Mouse (Mus musculus): Measurements from ENCODE around the gene Aldh3b1.
"Not testable (repeated sequence)": the region's sequence is repeated elsewhere in the genome, so short reads cannot be mapped to it uniquely, and the experiment has no call there.

Gene Aldh3b1

DNA sequence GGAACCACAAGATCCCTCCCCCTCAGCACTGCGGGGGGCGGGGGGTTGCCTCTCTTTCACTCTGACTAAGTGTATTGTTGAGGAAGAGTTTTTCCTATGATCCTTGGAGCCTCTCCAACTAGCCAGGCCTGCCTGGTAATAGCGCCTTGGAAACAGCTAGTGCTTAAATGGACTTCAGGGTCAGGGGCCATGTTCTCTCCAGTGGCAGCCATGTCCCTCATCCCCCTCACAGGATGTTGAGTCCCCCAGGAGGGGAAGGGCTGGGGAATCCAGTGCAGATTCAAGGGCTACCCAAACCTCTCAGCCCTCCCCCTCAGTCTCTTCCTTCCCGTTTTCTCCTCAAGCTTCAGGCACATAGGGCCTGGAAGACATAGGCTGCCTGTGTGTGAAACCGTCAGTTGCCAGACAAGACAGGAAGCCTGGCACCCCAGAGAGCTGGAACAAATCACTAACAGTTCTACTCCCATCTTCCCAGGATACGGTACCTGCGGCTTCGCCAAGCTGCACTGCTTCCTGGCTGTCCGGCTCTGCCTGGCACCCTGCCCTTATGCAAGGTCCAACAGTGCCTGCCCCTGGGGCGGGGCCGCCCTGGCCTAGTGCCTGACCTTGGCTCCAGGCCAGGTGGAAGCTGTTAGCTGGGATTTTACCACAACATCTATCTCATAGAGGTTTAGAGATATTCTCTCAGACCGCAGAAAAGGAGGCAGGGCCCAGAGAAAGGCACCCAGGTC, at the start of gene Aldh3b1:
Aldh3b1 (minus strand) TSS at position 598 of the 731 bp plus-strand sequence.
- no peak for DNase-seq (ENCODE audit: low spot score in 2 of 2)

DNA sequence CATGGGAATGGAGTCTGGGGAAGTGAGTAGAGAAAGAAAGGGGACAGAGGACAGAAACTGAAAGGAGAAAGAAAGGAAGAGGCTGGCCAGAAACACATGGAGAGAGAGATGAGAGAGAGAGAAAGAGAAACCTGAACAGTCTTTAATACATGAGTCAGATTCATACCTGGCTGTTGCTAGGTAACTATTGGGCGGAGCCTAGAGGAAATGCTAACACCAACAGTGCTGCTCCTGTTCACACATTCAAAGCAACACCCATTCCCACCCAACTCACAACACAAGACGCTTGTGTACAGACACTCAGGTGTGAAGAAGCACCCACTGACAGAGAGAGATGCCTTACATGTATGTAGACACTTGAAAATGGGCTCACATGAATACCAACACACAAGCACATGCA, 46.3 kb upstream of the Aldh3b1 start:
- DNase-seq (ENCODE audit: low spot score in 2 of 2), result no peak

DNA sequence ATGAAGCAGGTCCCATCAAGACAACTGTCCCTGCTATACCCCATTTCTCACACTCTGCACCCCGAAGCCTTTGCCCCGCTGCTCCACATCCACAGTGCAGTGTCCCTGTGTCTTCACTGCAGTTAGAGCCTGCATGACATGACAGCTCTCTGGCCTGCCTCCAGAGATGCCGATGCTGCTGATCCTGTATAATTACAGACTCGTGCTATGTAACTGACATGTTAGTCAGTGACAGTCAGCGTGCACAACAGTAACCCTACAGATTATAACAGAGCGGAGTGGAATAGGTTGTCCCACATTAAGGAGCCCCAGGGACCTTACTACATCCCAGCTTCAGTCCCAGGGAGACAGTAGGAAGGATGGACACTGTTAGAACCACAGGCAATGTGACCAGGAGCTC, 45.0 kb upstream of the Aldh3b1 start:
- DNase-seq (ENCODE audit: low spot score in 2 of 2), result not testable (repeated sequence)

DNA sequence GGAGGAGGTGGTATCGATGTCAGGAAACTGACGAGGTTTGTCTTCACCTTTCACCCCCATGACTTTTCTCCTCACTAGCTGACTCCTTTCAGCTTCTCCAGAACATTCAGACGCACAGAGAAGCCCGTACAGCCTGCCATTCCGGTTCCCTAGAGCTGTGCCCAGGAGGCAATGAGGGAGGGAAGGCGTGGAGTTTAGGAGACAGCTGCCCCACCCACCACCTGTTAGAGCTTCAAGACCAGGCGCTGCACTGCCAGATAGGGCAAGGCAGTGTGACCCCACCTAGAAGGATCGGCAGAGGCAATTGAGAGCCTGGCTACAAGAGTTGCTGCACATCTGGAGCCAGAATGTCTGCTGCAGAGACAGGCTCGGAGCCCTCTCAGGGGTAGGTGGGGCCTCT, 42.6 kb upstream of the Aldh3b1 start, which contains the start of gene Aldh3b2:
Aldh3b2 (plus strand) TSS at position 100 of the 400 bp plus-strand sequence.
- no peak for DNase-seq (ENCODE audit: low spot score in 2 of 2)

DNA sequence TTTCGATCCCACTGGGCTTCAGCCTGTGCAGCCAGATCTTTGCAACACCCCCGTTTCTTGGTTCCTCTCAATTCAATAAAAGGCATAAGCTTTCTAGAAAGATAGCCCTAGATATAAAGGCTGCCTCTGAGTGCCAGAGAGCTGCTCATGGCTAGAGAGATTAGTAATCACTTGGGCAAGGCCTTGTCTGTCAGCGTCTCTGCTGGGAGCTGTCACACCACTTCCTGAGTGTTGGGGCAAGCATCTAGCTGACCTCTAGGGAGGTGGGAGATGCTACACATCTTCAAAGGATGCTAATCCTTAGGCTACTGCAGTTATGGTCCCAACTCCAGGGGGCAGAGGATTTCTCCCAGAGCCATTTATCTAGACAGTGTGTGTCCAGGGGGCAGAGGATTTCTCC, 37.6 kb upstream of the Aldh3b1 start:
- DNase-seq (ENCODE audit: low spot score in 2 of 2), result no peak

DNA sequence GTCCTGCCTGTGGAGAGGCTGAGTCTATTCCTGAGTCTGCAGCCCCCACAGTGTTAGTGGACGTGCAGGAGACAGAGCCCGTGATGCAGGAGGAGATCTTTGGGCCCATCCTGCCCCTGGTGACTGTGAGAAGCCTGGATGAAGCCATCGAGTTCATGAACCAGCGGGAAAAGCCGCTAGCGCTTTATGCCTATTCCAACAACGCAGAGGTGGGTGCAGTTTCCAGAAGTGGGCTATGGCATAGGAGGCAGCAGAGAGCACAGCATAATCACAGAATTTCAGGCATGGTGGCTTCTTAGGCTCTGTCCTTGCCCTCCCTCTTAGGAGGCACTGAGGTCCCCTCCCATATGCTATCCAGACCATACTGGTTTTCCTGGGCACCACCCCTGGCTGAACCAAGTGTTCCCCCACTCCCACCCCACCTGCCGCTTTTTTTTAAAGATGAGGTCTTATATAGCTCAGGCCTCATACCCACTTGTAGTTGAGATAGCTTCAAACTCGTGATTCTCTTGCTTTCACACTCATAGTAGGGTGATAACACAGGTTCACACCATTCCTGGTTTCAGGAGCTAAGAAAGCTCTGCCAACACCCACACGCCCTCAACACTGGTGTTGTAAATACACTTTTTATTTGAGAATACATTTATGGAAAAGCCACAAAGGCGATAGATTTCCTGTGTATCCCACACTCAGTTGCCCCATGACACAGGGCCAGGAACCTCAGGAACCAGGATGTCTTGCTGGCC, 36.9 kb upstream of the Aldh3b1 start:
- DNase-seq (ENCODE audit: low spot score in 2 of 2), result no peak

DNA sequence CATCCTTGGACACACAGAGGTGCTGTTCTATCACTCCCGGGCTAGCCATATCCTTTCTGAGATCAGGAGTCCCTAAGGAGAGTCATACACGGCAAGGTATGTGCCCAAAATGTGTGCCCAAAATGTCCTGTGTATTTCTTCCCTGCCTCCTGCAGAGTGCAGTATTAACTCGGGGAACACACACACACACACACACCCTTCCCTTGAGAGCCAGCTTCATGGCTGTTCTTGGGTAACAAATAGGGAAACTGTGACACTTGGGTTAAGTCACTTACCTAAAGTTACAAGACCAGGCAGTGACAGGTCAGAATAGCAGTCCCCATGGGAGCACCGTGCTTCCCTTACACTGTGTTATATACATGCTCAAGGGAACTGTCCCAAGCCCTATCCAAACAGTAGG, 34.4 kb upstream of the Aldh3b1 start:
- DNase-seq (ENCODE audit: low spot score in 2 of 2), result no peak

DNA sequence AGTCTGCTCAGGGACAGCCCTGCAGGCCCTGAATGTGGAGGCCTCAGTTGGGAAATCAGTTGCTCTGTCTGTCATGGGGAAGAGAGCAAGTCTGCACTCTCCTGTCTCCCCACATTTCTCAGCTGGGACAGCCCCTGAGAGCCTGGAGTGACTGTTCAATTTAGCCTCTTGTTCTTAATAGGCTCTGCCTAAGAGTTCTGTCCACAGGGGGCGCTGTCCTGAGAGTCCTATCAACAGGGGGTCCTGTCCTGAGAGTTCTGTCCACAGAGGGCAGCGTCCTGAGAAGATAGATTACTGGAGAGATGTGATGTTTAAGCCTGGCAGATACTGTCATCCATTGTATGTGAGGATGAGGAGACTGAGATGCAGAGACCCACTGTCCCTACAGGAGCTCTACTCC, 32.9 kb upstream of the Aldh3b1 start:
- peak in 1 of 2 experiments; percentile 28 for DNase-seq (ENCODE audit: low spot score in 2 of 2)

DNA sequence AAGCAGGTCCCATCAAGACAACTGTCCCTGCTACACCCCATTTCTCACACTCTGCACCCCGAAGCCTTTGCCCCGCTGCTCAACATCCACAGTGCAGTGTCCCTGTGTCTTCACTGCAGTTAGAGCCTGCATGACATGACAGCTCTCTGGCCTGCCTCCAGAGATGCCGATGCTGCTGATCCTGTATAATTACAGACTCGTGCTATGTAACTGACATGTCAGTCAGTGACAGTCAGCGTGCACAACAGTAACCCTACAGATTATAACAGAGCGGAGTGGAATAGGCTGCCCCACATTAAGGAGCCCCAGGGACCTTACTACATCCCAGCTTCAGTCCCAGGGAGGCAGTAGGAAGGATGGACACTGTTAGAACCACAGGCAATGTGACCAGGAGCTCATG, 32.2 kb upstream of the Aldh3b1 start:
- not testable (repeated sequence) for DNase-seq (ENCODE audit: low spot score in 2 of 2)

DNA sequence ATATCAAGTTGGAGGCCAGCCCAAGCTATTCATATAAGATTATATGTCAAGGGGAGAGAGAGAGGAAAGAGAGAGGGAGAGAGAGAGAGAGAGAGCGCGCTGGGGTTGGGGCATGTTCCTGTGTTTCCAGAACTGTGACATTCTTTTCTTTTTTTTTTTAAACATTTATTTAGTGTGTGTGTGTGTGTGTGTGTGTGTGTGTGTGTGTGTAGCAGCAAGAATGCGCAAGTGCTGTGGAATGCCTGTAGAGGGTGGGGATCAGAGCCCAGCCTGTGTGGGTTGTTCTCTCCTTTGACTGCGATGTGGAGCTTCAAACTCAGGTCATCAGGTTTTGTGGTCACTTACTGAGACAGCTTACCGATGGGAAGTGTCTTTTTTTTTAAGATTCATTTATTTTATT, 30.6 kb upstream of the Aldh3b1 start:
- DNase-seq (ENCODE audit: low spot score in 2 of 2), result no peak

DNA sequence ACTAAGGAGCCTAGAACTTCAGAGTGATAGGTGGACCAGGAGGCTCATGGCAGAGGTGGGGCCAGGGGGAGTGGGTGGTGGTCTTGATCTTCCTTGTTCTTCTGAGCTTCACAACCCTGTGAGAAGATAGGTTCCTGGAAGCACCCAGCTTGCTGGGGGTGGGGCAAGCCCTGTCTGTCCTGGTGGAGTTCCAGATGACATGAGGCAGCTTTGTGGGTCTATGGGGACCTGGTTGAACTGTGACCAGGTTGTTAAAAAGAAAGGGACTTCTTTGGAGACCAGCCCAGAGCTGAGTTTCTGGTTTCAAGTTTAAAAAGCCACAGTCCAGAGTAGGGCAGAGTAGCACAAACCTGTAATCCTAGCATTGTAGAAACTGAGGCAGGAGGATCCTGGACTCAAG, 29.4 kb upstream of the Aldh3b1 start:
- DNase-seq (ENCODE audit: low spot score in 2 of 2), result no peak

DNA sequence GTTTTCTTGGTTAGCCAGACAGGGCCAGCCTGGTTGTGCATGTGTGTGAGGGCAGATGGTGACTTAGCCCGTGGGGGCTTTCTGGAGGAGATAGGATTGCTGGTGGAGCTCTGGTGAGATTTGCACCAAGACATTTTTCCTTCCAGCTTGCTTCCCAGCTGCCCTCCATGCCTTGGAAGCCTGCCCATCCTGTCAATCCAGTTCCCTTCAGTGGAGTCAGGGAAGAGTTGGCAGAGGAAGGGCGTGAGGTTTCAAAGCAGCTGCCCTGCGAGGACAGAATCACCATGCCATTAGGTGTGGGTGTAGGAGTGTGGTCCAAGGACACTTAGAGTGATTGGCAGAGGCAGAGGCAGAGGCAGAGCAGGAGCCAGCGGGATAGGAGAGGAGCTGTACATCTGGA, 28.9 kb upstream of the Aldh3b1 start, which contains the start of gene Aldh3b3:
Aldh3b3 (plus strand) TSS at position 176 of the 400 bp plus-strand sequence.
- DNase-seq (ENCODE audit: low spot score in 2 of 2), result no peak

DNA sequence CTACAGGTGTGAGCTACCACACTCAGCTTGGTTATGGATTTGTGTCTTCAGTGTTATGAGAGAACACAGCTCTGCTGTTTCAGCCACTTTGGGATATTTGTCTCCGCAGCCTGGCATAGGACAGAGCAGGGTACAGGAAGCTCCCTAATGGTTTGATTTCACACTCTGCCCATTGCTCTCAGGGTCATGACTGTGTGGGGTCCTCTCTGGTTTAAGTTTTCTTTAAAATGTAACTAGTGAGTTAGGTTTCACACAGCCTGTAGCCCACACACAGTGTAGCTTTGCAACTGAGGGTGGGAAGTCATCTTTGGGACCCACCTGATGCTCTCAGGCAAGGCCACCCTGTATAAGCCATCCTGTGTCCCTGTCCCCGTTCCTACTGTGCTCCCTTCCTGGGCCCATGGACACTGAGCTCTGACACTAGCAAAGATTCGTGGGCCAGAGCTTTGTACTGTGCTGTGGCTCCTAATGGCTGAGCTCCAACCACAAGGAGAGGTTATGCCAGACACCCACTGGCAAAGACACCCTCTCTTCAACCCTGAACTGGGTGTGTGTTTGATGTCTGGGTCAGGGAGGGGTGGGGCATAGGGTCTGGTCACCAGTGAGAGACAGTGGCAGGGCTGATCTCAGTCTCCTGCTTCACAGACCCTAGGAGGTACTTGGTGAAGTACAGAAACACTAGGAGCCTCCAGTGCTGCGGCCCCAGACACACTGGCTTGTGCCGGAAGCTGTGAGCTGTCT, 27.9 kb upstream of the Aldh3b1 start:
- not testable (repeated sequence) for DNase-seq (ENCODE audit: low spot score in 2 of 2)

DNA sequence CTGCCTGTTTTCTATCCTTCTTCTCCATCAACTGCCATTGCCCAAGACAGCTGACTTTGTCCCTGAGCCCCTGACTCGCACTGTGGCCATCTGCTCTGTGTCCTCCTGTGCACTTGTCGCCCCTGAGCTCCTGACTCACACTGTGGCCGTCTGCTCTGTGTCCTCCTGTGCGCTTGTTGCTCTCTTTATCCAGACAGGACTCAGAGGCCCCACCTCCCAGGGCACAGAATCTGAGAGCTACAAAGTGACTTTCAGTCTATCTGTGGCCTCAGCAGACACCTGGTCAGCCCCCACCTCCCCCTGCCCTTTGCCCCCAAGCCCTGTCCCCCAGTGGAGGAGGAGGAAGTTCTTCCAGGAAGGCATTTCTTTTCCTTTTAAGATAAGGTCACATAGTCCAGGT, 26.2 kb upstream of the Aldh3b1 start:
- no peak for DNase-seq (ENCODE audit: low spot score in 2 of 2)

DNA sequence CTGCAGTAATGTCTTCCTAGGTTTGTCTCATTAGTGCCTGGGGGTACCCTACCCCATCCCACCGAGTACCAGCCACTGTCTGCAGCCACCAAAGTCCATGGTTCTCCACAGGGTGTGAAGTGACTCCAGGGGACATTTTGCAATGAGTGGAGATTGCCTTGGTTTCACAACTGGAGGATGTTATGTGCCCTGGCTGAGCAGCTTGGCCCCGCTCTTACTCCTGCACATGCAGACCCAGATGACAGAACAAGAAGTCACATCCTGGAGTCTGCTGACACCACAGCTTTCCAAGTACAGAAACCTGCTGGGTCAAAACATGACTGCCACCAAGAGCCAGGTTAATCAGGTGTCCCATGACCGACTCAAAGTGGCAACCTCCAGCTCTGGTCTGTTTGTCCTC, 25.4 kb upstream of the Aldh3b1 start:
- no peak for DNase-seq (ENCODE audit: low spot score in 2 of 2)

DNA sequence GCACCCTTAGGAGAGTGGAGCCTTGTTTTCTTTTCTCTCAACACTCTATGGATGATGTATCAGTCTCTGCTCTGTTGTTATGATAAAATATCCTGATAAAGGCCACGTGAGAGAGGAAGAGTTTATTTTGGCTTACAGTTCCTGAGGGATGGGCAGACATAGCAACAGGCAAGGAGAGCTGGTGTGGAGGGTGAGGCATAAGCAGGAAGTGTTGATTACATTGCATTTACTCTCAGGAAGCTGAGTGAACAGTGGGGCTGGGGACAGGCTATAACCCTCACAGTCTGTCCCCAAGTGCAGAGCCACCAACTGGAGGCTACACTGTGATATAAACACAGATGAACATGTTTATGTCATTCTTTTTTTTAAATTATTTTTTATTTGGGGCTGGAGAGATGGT, 22.5 kb upstream of the Aldh3b1 start:
- no peak for DNase-seq (ENCODE audit: low spot score in 2 of 2)

DNA sequence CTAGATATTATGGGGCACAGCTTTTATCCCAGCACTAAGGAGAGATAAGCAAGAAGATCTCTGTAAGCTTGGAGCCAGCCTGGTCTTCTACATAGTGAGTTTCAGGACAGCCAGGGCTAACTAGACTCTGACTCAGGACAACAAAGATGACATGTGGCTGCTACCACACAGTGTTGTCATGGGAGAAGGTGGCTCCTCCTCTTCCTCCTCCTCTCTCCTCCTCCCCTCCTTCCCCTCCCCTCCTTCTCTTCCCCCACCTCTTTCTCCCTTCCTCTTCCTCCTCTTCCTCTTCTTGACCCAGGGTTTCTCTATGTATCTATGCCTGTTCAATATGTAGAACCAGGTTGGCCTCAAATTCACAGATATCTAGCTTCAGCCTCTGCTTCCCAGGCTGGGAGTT, 21.9 kb upstream of the Aldh3b1 start:
- no peak for DNase-seq (ENCODE audit: low spot score in 2 of 2)

DNA sequence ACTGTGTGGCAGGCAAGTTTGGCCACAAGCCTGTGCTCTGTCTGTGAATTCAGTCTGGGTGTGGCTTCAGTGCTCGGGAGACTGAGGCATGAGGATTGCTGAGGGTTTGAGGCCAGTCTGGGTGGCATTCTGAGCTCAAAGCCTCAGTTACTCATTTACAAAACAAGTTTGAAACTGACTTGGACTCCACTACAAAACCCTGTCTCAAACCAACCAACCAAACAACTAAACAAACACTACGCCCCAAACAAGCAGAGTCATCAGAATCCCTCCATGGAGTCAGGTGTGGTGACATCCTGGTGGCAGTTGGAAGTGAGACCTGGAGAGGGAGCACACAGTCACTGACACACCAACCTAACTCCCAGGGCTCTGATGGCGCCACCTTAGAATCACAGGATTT, 20.7 kb upstream of the Aldh3b1 start:
- DNase-seq (ENCODE audit: low spot score in 2 of 2), result no peak

DNA sequence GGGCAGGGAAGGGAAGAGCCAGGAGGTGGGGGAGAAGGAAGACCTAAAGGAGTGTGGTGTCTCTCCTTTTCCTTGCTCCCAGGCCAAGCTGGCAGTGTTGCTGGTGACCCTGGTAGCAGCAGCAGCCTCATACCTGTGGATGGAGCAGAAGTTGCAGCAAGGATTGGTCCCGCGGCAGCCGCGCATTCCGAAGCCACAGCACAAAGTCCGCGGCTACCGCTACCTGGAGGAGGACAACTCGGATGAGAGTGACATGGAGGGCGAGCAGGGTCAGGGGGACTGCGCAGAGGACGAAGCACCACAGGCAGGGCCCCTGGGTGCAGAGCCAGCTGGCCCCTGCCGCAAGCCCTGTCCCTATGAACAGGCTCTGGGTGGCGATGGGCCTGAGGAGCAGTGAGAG, 18.9 kb upstream of the Aldh3b1 start:
- DNase-seq (ENCODE audit: low spot score in 2 of 2), result no peak

DNA sequence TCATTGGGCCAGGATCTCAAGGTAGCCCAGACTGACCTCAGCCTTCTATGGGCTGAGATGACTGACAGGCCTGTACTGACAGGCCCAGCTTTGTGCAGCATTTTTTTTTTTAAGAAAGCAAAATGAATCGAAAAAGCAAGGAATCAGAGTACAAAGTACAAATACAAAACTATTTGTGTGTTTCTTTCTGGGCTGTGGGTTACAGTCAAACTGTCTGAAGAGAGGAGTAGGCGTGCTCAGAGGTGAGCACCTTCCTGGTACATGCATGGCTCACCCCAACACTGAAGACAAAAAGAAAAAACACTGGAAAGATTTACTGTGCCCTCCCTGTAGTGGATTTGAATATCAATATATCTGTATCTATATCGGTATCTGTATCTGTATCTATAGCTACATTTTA, 18.2 kb upstream of the Aldh3b1 start:
- no peak for DNase-seq (ENCODE audit: low spot score in 2 of 2)

DNA sequence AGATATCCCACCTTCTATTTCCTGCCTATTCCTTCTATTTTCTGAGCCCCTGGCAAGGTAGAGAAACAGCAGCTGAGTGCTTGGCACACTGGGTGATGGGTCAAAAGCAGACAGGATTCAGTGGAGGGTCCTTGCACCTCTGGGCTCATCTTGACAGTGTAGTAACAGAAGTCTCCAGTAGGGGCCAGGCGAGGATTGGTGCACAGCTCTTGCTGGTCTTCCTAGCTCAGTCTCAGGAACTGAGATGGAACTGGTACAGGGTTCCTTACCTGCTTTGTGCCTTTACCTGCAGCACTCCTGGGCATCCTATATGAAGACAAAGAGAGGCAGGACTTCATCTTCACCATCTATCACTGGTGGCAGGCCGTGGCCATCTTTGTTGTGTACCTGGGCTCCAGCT, 17.1 kb upstream of the Aldh3b1 start:
- DNase-seq (ENCODE audit: low spot score in 2 of 2), result peak; percentile 53 to 83

DNA sequence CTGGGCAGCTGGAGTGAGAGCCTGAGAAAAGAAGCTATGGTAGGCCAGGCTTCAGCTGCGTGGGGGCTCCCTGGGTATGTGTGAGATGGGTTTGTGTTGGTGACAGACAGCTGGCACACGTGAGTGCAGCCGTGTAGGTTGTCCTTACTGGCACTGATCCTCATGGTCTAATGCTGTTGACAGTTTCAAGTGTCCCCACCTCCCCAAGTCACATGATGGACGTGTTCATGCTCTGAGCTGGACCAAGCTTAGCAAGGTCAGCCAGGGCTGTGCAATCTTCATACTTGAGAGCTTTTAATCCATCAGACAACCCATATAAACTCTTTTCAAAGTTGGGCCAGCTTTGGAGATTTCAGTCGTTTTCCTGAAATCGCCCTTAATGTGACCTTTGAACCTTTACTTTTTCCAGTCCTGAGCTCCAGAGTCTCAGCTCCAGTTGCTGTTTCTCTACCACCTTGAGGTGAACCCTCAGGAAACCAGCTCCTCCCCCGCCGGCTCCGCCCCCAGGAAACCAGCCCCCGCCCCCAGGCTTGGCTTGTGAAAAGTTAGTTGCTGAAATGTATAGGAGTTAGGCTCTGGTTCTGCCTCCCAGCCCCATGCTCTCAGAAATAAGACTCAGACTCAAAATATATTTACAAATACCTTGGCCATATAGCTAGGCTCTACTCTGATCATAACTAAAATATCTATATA, 16.4 kb upstream of the Aldh3b1 start:
- DNase-seq (ENCODE audit: low spot score in 2 of 2), result peak; percentile 64 to 69
